Mouse (Mus musculus) gastrocnemius, adult 8-10 months (tissue): ENCODE data around the gene Slc16a14. TPM values are rescaled to one million over a fixed set of nuclear protein-coding genes. Genes with fewer than 3 reads are reported as not detected.
"Not testable (repeated sequence)": the region's sequence is repeated elsewhere in the genome, so short reads cannot be mapped to it uniquely, and the experiment has no call there.

Experiments used
- DNase-seq, 2 experiments: peaks; one replicate each; pipeline ENCODE4 v3.0.0; 2022; ENCODE audit warnings: low spot score in 2 of 2
- total RNA-seq, 4 experiments: library from RNA; stranded (reverse); gene quantifications; 2 replicates each; pipeline ENCODE4 v1.2.4; 2022

Gene Slc16a14
- total RNA-seq, result under 1 TPM in 2 of 4 experiments, not detected in 2; 0.07 to 0.15 TPM

DNA sequence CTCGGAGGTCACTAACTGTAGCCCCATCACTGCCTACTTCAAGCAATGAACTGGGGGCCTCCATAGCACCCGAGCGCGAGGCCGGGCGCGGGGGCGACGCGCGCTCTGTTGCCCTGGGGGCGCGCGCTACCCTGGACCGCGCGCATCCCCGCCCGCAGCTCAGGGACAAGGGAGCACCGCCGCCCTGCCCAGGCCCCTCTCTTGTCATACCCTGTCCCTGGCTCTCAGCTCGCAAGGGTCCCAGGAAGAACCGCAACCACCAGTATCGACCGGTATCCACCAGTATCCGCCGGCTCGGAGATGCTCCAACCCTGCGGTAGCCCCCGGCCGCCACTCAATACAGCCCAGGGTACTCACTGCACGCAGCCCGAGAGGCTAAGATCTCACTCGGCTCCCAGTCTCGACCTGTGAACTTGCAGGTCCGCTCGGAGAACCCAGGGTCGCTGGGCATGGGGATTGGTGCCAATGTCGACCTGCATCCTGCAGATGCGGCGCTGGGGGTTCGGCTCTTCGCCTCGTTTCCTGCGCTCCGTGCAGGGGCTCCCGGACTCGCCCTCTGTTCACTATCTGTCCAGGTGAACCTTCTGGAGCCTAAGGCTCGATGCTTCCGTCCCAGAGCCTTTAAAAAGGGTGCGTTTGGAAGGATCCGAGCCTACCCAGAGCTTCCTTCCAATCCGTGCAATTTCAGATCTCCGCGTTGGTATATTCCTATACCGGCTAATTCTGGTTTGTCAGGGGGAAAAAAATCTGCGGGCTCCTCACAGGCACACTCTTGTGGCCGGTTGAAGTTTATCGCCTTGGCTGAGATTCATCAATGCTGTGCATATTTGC is at the start of gene Slc16a14:
Gene Slc16a14 (minus strand): TSS at position 632 of the 831 bp plus-strand sequence.
- DNase-seq, result no peak

DNA sequence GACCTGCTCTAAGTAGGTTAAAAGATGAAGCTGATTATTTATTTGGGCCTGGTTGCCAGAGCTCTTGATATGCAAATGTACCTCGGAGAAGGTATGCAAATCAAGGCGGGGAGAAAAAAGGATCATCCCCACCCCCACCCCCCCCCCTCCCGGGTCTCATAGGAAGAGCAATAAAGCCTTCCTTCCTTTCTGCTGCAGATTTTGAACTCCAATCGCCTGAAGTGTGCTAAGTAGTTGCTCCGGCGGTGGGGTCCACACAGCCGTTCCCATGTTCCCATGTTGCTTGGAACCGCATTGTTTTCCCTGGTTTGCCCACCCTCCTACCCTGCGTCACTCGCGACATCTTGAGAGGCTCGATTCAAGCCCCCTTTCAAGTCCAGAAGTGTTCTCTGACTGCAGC is 26.8 kb upstream of the Slc16a14 start:
- DNase-seq, result not testable (repeated sequence)

DNA sequence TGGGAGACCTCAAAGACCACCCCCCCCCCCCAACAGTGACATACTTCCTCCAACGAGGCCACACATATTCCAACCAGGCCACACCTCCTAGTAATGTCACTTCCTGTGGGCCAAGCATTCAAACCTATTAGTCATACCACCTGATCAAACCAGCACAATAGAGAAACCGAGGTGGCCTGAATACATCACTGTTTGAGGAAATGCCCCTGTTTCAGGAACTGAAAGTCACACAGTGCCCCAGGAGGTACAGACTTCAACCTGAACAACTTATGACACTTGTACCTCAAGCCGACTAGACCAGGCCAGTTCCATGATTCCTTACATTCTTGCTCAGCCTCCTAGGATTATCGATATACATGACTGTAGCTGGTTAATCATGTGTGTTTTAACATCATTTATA is 22.8 kb upstream of the Slc16a14 start:
- DNase-seq, result not testable (repeated sequence)

DNA sequence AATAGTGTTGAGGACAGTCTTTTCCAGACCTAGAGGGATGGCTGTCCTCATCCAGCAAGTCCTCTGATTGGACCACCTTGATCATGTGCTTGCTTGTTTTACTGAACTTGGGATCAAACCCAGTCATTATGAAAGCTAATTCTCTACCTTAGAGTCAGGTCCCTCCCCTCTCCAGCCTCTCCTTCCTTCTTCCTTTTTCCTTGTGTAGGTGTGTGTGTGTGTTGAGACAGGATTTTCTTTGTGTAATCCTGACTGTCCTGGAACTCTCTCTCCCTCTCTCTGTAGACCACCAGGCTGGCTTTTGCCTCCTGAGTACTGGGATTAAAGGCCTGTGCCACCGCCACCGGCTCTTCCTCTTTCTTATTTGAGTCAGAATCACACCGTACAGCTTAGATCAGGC is 21.8 kb upstream of the Slc16a14 start:
- DNase-seq, result not testable (repeated sequence)

DNA sequence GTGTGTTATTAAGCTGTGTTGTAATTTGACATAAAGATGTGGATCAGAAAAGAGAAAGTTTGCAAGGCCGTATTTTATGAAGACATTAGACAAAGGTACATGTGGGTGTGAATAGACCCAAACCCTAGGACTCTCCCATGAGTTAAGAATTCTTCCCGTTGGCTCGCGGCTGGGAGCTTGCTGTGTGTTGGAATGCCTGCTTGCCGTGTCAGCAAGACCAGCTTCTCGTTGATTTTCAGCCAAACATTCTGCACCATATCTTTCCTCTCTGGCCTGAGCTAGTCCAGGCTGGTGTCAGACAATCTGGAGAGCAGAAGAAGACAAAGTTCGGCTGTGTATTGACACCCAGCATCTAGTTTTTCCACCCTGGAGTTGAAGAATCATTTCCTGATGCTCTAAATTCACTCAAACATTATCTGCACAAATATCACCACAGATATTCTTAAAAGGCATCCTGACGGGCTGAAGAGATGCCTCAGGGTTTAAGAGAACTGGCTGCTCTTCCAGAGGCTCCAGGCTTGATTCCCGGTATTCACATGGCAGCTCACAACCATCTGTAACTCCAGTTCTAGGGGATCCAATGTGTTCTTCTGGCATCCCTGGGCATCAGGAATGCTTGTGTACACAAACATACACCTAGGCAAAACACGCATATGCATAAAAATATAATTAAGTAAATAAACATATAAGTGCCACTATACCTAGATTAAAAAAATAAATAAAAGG is 17.7 kb upstream of the Slc16a14 start:
- DNase-seq, result no peak

DNA sequence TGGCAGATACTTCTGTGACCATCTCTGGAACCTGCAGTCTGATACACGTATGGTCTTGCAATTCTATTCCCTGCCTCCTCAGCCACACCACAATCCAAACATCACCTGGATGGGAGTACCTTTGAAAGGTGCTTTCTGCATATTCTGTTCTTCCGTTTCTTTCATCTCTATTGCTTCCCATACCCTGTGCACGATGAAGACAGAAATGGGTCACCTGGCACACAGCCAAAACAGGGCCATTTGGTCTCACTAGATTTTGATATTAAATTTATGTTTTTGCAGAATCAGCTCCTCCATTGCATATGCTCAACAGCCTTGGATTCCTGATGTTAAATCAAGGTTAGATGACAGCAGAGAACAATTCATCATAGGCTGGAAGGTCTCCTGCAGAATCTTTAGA is 16.6 kb upstream of the Slc16a14 start:
- no peak for DNase-seq

DNA sequence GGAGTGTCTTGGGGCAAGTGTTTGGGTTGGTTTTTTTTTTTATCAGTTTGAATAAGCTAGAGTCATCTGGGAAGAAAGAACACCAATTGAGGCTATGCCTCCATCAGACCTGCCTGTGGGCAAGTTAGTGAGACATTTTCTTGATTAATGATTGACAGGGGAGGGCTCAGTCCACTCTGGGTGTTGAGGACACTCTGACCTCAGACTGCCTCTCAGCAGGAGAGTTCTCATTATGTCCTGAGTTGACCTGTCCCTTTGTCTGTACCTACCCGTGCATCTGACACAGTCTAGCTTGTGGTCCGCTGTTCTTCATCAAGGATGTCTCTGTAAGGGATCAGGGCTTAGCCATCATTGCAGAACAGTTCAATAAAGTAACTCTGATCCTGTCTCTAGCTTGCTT is 12.5 kb upstream of the Slc16a14 start:
- DNase-seq, result no peak

DNA sequence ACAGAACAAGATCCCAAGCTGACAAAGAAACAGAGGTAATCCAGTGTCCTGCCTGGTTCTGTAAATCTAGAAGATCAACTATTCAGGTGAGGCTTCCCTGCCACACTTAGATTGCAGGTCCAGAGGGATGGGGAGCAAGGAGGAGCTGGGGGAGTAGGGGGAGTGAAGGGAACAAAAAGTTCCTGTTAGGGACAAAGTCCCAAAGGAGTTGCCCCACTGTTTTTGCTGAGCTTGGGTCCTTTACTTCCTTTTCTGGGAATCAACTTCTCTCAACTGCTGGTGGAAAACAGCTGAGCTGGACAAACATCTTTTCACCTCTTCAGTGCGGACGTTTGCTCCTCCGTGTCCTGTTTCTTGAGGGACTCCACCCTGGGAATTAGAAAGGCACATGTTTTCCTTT is 11.0 kb upstream of the Slc16a14 start:
- DNase-seq, result no peak

DNA sequence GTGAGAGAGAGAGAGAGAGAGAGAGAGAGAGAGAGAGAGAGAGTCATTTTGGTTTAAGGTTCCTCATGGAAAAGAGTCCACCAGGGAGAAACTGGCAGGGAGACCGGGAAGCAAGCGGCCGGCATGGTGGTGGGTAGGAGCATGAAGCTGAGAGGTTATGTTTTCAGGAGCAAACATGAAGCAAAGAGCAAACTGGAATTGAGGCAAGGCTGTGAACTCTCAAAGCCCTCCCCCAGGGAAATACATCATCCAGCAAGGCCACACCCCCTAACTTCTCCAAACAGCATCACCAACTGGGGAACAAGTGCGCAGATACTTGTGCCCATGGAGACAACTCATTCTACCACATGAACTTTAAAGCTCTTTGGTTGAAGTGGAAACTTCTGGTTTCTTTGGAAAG is 8.6 kb upstream of the Slc16a14 start:
- DNase-seq, result no peak

DNA sequence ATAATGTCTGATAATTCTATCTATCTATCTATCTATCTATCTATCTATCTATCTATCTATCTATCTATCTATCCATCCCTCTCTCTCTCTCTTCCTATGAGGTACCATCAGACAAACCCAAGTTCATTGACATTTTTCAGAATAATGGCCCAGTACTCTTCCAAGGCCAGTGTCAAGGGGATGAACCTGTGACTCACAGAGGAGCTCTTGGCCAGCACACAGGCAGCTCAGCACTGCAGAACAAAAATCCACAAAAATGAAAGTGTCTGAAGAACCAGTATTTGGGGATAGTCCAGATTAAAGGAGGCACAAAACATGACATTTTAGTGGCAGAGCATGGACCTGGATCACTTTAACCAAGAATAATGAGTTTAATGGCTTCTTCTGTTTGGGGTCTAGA is 7.7 kb upstream of the Slc16a14 start:
- no peak for DNase-seq

DNA sequence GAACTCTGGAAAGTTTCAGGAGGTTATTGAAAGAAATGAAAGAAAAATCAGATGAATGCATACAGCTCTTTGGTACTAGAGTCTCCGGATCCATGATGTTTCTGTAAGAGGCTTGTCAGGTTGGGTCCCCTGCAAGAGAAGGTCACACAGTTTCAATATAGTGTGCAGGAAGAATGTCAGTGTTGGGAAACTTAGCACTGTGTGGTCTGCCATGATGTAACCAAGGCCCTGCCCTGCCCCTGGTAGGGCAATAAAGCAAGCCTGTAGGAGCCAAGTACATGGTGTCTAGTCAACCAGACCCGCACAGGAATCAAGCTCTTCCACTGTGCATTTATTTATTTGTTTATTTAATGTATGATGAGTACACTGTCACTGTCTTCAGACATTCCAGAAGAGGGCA is 5.4 kb upstream of the Slc16a14 start:
- no peak for DNase-seq

DNA sequence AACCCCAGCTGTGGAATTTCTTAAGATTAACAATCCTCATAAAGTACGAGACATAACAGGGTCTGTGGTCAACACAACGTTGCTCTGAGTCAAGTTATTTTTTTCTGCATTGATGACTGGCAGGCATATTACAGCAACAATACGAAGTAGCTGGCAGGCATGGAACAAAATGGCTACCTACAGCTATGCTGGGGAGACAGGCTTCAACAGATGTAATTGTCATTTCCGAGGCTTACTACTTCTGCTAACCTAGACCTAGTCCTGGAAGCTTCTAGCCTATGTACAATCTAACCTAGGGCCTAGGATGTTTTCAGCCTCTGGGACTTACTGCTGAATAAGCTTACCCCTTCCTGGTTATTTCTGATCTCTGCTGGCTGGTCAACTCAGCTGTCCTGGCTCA is 4.5 kb upstream of the Slc16a14 start:
- no peak for DNase-seq

DNA sequence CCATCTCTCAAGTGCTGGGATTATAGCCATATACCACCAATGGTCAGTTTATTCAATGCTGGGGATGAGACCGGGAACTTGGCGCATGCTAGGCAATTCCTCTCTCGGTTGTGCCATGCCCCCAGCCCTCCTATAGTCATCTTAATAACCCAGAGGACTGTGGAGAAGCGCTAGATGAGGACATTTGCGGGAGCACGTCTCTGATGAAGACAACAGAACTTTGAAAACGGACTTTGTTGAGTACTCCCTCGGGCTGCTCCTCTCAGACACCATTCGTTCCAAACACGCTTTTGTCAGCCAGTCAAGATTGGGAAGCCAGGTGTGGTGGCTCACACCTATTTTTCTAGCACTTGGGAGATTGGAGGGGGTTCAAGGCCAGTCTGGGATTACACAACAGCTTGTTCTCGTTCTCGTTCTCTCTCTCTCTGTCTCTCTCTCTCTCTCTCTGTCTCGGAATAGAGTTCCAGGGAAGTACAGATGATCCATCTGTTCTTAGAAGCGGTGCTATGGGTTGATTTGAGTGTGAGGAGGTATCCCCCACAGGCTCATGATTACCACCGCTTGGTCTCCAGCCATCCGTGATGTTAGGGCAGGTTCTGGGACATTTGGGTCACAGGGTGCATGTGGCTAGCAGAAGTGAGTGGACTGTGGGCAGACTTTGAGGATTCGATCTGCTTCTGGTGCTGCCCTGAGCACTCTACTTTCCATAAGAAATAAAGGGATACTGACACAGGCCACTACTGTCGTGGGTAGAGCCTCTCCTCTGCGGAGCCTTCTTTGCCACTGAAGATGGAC is 2.0 kb upstream of the Slc16a14 start:
- no peak for DNase-seq

DNA sequence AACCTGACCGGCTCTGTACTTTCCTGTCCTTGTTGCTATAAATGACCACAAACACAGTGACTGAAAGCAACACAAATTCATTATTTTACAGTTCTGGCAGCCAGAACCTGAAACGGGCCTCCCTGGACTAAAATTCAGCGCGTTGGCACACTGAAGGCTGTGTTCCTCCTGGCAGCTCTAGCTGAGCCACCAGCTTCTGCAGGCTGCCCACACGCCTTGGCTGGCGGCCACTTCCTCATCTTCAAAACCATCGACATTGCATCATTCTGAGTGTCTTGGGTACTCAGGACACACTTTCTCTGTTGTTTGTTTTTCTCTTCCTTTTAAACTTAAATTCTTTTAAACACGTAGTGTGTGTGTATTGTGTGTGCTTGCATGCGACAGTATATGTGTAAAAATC is 734 bp upstream of the Slc16a14 start:
- no peak for DNase-seq

DNA sequence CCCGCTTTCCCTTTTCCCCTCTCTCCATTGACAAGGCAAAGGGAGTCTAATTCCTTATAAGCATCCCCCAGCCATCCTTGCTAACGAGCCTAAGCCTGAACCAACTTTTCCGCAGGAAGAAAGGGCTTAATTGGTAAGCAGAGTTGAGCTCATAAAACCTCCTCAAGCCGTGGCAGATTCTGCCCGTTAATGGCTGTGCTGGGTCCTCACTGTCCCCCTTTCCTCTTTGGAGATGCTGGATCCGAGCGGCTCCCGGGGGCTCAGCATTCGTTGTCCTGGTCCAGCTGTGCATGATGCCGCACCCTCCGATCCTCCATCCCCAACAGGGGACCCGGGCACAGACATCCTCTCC is 807 bp downstream of the Slc16a14 start:
- DNase-seq, result no peak

DNA sequence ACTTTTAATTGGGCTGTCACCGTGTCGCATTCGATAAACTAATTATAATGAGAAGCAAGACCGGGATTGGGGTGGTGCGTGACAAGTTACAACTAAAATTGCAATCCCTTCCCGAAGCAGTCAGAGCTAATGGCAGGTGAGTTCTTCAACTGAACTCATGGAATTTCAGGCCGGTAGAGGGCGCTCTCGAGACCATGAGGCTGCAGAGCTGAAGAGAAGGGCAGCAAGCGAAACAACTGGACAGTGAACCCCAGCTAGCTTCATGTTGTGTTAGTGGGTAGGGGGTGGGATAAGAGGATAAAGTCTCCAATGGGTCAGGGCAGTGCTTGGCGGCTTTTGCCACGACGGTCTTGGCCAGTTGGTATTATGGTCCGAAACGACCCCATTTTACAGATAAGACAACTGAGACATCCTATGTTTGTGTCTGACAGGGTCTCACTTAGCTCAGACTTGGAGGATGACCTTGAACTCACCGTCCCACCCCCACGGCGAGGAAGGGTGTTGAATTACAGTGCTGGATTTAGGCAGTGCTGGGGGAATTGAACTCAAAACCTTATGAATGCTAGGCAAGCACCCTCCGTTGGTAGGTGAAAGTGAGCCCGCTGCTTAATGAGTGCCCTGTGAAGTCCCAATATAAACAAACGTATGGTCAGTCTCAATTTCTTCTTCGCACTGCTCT is 1.3 kb downstream of the Slc16a14 start:
- DNase-seq, result peak; percentile 14 to 37

DNA sequence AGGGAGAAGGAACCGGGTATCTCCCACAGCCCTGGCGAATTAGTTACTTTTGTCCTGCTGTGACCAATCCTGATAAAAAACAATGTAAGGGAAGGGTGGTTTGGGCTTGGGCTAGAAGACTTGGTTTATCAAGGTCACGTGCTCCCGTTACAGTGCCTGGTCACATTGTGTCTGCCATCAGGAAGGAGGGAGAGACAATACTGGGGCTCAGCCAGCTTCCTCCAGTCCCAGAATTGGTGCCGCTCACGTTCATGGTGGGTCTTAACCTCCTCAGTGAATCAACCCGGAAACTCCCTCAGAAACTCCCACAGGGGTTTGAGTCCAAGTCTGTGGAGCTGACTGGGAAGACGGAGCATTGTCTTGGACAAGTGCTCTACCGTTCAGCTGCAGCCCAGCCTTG is 9.3 kb downstream of the Slc16a14 start:
- no peak for DNase-seq

DNA sequence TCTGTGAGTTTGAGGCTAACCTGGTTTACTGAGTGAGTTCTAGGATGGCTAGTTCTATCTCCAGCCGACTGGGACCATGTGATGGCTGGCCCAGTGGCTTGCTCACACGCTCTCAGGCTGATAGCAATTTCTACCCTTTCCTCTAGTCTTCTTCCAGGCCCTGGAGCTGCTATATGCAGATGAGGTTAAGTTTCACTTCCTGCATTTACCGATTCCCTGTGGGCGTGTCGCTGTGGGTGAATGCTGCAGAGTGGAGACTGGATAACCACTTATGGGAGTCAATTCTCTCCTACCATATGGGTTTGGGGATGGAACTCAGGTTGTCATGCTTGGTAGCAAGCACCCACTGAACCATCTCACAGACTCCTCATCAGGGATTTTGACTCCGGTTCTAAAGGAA is 10.8 kb downstream of the Slc16a14 start:
- no peak for DNase-seq

DNA sequence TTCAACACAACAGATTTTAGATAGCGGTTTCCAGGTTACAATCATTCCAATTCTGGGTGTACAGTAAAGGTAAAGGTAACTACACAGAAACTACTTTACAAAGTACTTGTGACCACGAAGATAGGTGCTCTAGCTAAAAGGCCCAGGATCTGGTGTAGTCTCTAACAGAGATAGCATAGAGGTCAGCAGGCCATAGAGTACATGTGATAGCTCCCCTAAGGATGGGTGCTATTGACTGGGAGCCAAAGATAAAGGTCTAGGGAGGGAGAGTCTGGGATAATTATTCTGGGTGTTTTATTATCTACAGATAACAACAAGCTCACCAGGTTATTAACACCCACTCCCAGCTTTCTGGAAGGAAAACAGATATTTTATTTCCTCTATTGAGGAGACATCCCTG is 11.5 kb downstream of the Slc16a14 start:
- no peak for DNase-seq

DNA sequence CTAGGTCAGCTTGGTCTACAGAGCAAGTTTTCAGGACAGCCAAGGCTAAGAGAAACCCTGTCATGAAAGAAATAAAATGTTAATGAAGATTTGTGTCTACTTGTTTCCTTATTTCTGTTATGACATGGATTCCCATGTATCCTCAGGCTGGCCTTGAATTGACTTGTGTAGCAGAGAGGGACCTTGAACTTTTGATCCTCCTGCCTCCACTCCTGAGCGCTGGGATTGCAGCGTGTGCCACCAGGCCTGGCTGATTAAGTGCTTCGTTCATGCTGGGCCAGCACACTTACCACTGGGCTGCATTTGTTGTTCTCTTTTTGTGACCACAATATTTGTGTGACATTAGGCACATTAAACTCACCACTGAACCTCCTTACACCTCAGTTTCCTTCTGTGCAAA is 16.1 kb downstream of the Slc16a14 start:
- no peak for DNase-seq

DNA sequence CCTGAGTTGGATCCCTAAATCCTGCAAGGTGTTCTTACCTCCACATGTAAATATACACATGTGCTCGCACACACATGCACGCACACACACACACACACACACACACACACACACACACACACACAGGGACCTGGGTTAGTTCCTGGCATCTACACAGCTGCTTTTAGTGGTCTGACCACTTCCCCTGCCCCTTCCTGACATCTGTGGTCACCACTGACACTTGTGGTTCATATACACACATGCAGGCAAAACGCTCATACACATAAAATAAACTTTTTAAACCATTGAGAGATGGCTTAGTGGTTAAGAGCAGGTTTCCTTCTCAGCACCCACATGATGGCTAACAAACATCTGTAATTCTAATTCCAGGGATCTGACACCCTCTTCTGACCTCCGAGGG is 19.9 kb downstream of the Slc16a14 start:
- DNase-seq, result no peak

DNA sequence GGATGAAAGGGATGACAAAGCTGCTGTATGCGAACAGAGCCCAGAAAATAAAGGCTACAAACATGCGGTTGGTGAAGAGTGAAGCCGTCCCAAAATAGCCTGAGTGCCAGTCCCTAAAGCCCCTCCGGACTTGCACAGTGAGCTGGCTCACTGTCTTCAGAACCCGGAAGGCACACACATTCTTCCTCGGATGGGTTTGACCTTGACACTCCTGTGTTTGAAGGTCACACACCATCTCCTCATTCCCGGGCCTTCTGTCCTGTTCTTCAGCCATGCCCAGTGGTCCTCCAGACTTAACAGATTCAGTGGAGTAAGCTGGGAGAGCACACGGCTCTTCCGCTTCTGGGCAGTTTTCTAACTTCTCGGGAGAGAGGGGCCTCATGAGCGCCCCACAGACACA is 22.4 kb downstream of the Slc16a14 start:
- DNase-seq, result no peak
